Mouse (Mus musculus): ENCODE measurements around the gene Lgr5.

Gene Lgr5

GRCm38 (mm10) chr10:115587301-115587969 is at the start of gene Lgr5:
Gene Lgr5 (minus strand): TSS chr10:115587780.
- TF ChIP-seq GATA4 (IDR thresholded peaks at IDR 0.05; ENCODE audit: insufficient replicate concordance, low read length), result no peak

GRCm38 (mm10) chr10:115626678-115627077 is 39.1 kb upstream of the Lgr5 start:
- no peak for TF ChIP-seq GATA4 (IDR thresholded peaks at IDR 0.05; ENCODE audit: insufficient replicate concordance, low read length)

- TF ChIP-seq GATA4 (IDR thresholded peaks at IDR 0.05; ENCODE audit: insufficient replicate concordance, low read length), result no peak
Measured at GRCm38 (mm10) chr10:115624957-115625356, 37.4 kb upstream of the Lgr5 start.

- TF ChIP-seq GATA4 (IDR thresholded peaks at IDR 0.05; ENCODE audit: insufficient replicate concordance, low read length), result no peak
Measured at GRCm38 (mm10) chr10:115623956-115624671, 36.5 kb upstream of the Lgr5 start.

- no peak for TF ChIP-seq GATA4 (IDR thresholded peaks at IDR 0.05; ENCODE audit: insufficient replicate concordance, low read length)
Measured at GRCm38 (mm10) chr10:115623481-115623880, 35.9 kb upstream of the Lgr5 start.

- no peak for TF ChIP-seq GATA4 (IDR thresholded peaks at IDR 0.05; ENCODE audit: insufficient replicate concordance, low read length)
Measured at GRCm38 (mm10) chr10:115618288-115618856, 30.8 kb upstream of the Lgr5 start.

- TF ChIP-seq GATA4 (IDR thresholded peaks at IDR 0.05; ENCODE audit: insufficient replicate concordance, low read length), result no peak
Measured at GRCm38 (mm10) chr10:115617456-115618287, 30.1 kb upstream of the Lgr5 start.

- no peak for TF ChIP-seq GATA4 (IDR thresholded peaks at IDR 0.05; ENCODE audit: insufficient replicate concordance, low read length)
Measured at GRCm38 (mm10) chr10:115595748-115596147, 8.2 kb upstream of the Lgr5 start.

- no peak for TF ChIP-seq GATA4 (IDR thresholded peaks at IDR 0.05; ENCODE audit: insufficient replicate concordance, low read length)
Measured at GRCm38 (mm10) chr10:115593651-115594050, 6.1 kb upstream of the Lgr5 start.

- TF ChIP-seq GATA4 (IDR thresholded peaks at IDR 0.05; ENCODE audit: insufficient replicate concordance, low read length), result no peak
Measured at GRCm38 (mm10) chr10:115593221-115593620, 5.6 kb upstream of the Lgr5 start.

- no peak for TF ChIP-seq GATA4 (IDR thresholded peaks at IDR 0.05; ENCODE audit: insufficient replicate concordance, low read length)
Measured at GRCm38 (mm10) chr10:115587979-115588378, 399 bp upstream of the Lgr5 start.

- peak; percentile 69; the same call in 1 of the 2 replicates for TF ChIP-seq GATA4 (IDR thresholded peaks at IDR 0.05; ENCODE audit: insufficient replicate concordance, low read length)
Measured at GRCm38 (mm10) chr10:115586246-115587231, 1.0 kb downstream of the Lgr5 start.

GRCm38 (mm10) chr10:115585491-115586245 is 1.9 kb downstream of the Lgr5 start:
- no peak for TF ChIP-seq GATA4 (IDR thresholded peaks at IDR 0.05; ENCODE audit: insufficient replicate concordance, low read length)

Data from liver, adult (tissue).